ENCODE assay signal across 18 mouse cellular contexts in genomic region chr16:66925517-66925916, GRCm38 (mm10).
"Had no signal": no experiment of that assay in that cellular context is flagged by ENCODE, and none has a peak within 500 bp of the region (broad histone marks: within the 10 kb centered on the region; RNA-seq: fewer than 3 reads in every experiment).

No protein-coding gene starts in this region.

- H3K36me3 ChIP-seq: limb, embryonic 12.5 days; liver, embryonic 13.5 days; lung, embryonic 15.5 days; midbrain, embryonic 13.5 days; neural tube, embryonic 12.5 days had no signal

- H3K27ac ChIP-seq: limb, embryonic 12.5 days; liver, embryonic 13.5 days; lung, embryonic 15.5 days; macrophage; midbrain, embryonic 13.5 days; neural tube, embryonic 12.5 days had no signal

- H3K4me3 ChIP-seq: limb, embryonic 12.5 days; liver, embryonic 13.5 days; lung, embryonic 15.5 days; megakaryocyte, embryonic 14.5 days; midbrain, embryonic 13.5 days; myocyte; neural tube, embryonic 12.5 days had no signal

- ATAC-seq: liver, postnatal 0 days; midbrain, embryonic 13.5 days had no signal

- H3K27me3 ChIP-seq: limb, embryonic 12.5 days; liver, embryonic 13.5 days; lung, embryonic 15.5 days; megakaryocyte, embryonic 14.5 days; midbrain, embryonic 13.5 days; neural tube, embryonic 12.5 days had no signal

- H3K4me1 ChIP-seq: limb, embryonic 12.5 days; liver, embryonic 13.5 days; lung, embryonic 15.5 days; megakaryocyte, embryonic 14.5 days; midbrain, embryonic 13.5 days had no signal

- H3K4me2 ChIP-seq: limb, embryonic 12.5 days; liver, embryonic 13.5 days; lung, embryonic 15.5 days; midbrain, embryonic 13.5 days; neural tube, embryonic 12.5 days had no signal

- H3K9ac ChIP-seq: limb, embryonic 12.5 days; liver, embryonic 13.5 days; liver, postnatal 0 days; lung, embryonic 15.5 days; midbrain, embryonic 13.5 days; neural tube, embryonic 12.5 days had no signal

- DNase-seq: kidney, adult 8-10 months; kidney, postnatal 25 days; liver; liver, embryonic 13.5 days; liver, postnatal 0 days; lung, postnatal 14 days; retina, postnatal 1 day; right cerebral cortex, postnatal 4 days; spleen, adult 18-20 months; thymus, adult 2 months; thymus, postnatal 36 days had no signal

- H3K9me3 ChIP-seq: limb, embryonic 12.5 days; liver, embryonic 13.5 days; lung, embryonic 15.5 days; megakaryocyte, embryonic 14.5 days; midbrain, embryonic 13.5 days; neural tube, embryonic 12.5 days had no signal
